Mouse (Mus musculus): Measurements from ENCODE around the gene Mknk2. TPM values are rescaled to one million over a fixed set of nuclear protein-coding genes. Genes with fewer than 3 reads are reported as not detected.

The Mknk2 gene
- polyA plus RNA-seq, 1 experiment from 2014 or later: 46.1 TPM

DNA sequence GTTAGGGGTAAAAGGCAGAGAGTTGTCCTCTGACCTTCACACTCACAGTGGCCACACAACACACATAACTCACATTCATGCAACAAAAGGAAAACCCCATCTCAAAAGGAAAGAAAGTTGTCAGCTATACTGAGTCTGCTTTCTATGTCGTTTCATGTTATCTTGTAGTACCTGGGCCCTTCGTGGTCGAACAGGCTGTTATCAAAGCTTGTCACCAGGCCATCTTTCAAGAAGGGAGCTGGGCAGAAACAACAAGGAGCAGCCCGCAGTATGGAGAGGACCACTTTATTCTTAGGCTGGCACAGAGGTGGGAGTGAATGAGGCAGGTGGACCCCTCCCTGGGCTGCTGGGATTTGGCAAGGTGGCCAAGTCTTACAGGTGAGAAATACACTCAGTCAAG is 7.1 kb upstream of the Mknk2 start:
- no peaks in the 10 kb centered on the region for H3K27me3 ChIP-seq (ENCODE audit: insufficient read depth, low read length)
- peaks cover 32% of the 10 kb centered on the region for H3K36me3 ChIP-seq (replicated peaks; ENCODE audit: insufficient read depth, low read length)
- 56% methylated on average over 4 of the region's 4 CpGs for WGBS (ENCODE audit: insufficient replicate concordance)
- no peak overlapping the region for H3K4me3 ChIP-seq (ENCODE audit: low read depth, low read length)
- peak overlapping the region; percentile 61 for H3K4me2 ChIP-seq (ENCODE audit: low read depth, low read length)
- peaks cover 23% of the 10 kb centered on the region for H3K4me1 ChIP-seq (ENCODE audit: insufficient read depth)
- TF ChIP-seq CTCF (IDR thresholded peaks at IDR 0.05; ENCODE audit: low read depth) (no peak), EP300 (IDR thresholded peaks at IDR 0.05; ENCODE audit: low read depth) (peak; percentile 96)
- H3K27ac ChIP-seq (ENCODE audit: low read depth): peak overlapping the region; percentile 82
- ATAC-seq (peak; percentile 65), DNase-seq (no peak)
- H3K9ac ChIP-seq (replicated peaks): peak overlapping the region; percentile 50; the same call in 1 of the 2 replicates
- no peaks in the 10 kb centered on the region for H3K9me3 ChIP-seq (ENCODE audit: low read length)

DNA sequence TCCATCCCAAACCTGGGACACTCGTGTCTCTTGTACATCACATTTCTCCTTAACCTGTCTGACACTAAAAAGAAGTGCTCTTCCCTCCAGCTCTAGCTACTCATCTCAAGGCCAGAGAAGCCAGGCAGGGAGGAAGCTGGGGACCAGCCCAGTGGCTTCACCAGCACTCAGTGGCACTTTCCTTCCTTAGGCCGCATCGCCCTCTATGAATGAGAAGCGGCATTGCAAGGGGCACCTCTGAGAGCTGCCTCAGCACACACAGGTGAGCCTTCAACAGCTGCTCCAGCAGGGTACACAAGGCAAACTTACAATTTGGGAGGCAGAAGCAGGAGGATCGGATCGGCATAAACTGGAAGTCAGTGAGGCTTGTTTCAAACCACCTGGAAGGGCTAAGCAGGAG is 6.3 kb upstream of the Mknk2 start:
- Histone ChIP-seq H3K9ac (replicated peaks) (no peak overlapping the region), H3K36me3 (replicated peaks; ENCODE audit: insufficient read depth, low read length) (peaks cover 25% of the 10 kb centered on the region), H3K27ac (ENCODE audit: low read depth) (peak overlapping the region; percentile 82), H3K4me3 (ENCODE audit: low read depth, low read length) (no peak overlapping the region), H3K27me3 (ENCODE audit: insufficient read depth, low read length) (no peaks in the 10 kb centered on the region), H3K4me1 (ENCODE audit: insufficient read depth) (peaks cover 31% of the 10 kb centered on the region), H3K9me3 (ENCODE audit: low read length) (no peaks in the 10 kb centered on the region), H3K4me2 (ENCODE audit: low read depth, low read length) (no peak overlapping the region)
- TF ChIP-seq EP300 (IDR thresholded peaks at IDR 0.05; ENCODE audit: low read depth) (no peak), CTCF (IDR thresholded peaks at IDR 0.05; ENCODE audit: low read depth) (peak; percentile 99)
- DNase-seq (peak; percentile 82), ATAC-seq (peak; percentile 68)
- WGBS (ENCODE audit: insufficient replicate concordance): 51% methylated on average over 6 of the region's 6 CpGs

GRCm38 (mm10) chr10:80683647-80684046 is 5.7 kb upstream of the Mknk2 start:
- Histone ChIP-seq H3K4me1 (ENCODE audit: insufficient read depth) (peaks cover 36% of the 10 kb centered on the region), H3K4me2 (ENCODE audit: low read depth, low read length) (no peak overlapping the region), H3K9me3 (ENCODE audit: low read length) (no peaks in the 10 kb centered on the region), H3K27ac (ENCODE audit: low read depth) (no peak overlapping the region), H3K27me3 (ENCODE audit: insufficient read depth, low read length) (no peaks in the 10 kb centered on the region), H3K4me3 (ENCODE audit: low read depth, low read length) (no peak overlapping the region), H3K36me3 (replicated peaks; ENCODE audit: insufficient read depth, low read length) (peaks cover 23% of the 10 kb centered on the region), H3K9ac (replicated peaks) (no peak overlapping the region)
- ATAC-seq (no peak), DNase-seq (no peak)
- 95% methylated on average over 1 of the region's 1 CpGs for WGBS (ENCODE audit: insufficient replicate concordance)
- TF ChIP-seq EP300 (IDR thresholded peaks at IDR 0.05; ENCODE audit: low read depth) (no peak), CTCF (IDR thresholded peaks at IDR 0.05; ENCODE audit: low read depth) (no peak)

DNA sequence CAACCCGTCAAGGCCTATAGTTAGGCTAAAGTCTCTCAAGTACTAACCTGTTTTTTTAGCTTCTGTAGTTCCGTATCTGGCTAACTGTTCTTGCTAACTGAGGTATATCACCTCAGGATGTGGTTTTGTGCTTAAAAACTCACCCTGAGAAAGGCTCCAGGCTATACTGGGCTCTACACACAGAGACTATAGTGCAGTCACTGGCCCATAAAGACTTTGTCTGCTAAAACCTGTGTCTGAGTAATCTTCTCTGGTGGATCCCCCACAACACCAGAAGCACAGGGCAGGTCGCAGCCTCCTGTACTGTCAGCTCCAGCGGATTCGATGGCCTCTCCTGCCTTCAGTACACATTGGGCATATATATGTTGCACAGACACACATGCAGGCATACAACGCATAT is 4.1 kb upstream of the Mknk2 start:
- no peak overlapping the region for H3K4me3 ChIP-seq (ENCODE audit: low read depth, low read length)
- ATAC-seq (no peak), DNase-seq (no peak)
- H3K4me1 ChIP-seq (ENCODE audit: insufficient read depth): peaks cover 49% of the 10 kb centered on the region
- peak overlapping the region; percentile 42; the same call in 1 of the 2 replicates for H3K27ac ChIP-seq (ENCODE audit: low read depth)
- WGBS (ENCODE audit: insufficient replicate concordance): 75% methylated on average over 6 of the region's 6 CpGs
- H3K4me2 ChIP-seq (ENCODE audit: low read depth, low read length): no peak overlapping the region
- H3K27me3 ChIP-seq (ENCODE audit: insufficient read depth, low read length): no peaks in the 10 kb centered on the region
- H3K9ac ChIP-seq (replicated peaks): no peak overlapping the region
- H3K36me3 ChIP-seq (replicated peaks; ENCODE audit: insufficient read depth, low read length): peaks cover 19% of the 10 kb centered on the region
- no peak for TF ChIP-seq EP300 (IDR thresholded peaks at IDR 0.05; ENCODE audit: low read depth)
- TF ChIP-seq CTCF (IDR thresholded peaks at IDR 0.05; ENCODE audit: low read depth): no peak
- H3K9me3 ChIP-seq (ENCODE audit: low read length): no peaks in the 10 kb centered on the region

DNA sequence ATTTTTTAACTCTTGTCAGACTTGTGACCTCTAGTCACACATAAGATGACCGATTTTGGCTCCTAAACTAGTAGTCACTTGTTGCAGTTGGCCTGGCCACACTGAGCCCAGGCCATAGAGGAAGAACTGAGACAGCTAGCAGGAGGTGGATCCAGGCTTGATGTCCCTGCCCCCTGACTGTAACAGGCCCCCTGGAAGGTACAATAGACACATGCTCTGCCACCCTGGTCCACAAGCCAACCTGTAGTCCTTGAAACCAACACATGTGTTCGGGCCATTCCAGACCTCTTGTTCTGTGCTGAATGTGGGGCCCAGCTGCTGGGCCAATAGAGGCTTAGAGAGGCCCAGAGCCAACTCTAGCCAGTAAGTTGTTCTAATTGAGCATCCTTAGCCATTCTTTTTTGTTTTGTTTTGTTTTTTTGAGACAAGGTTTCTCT is 2.4 kb upstream of the Mknk2 start:
- H3K4me2 ChIP-seq (ENCODE audit: low read depth, low read length): no peak overlapping the region
- H3K36me3 ChIP-seq (replicated peaks; ENCODE audit: insufficient read depth, low read length): 0 out of 2 replicates have a peak, but pooled peaks cover 3% of the 10 kb centered on the region
- no peak for DNase-seq
- no peak overlapping the region for H3K4me3 ChIP-seq (ENCODE audit: low read depth, low read length)
- no peaks in the 10 kb centered on the region for H3K27me3 ChIP-seq (ENCODE audit: insufficient read depth, low read length)
- no peak for TF ChIP-seq EP300 (IDR thresholded peaks at IDR 0.05; ENCODE audit: low read depth)
- ATAC-seq: no peak
- 64% methylated on average over 2 of the region's 2 CpGs for WGBS (ENCODE audit: insufficient replicate concordance)
- peak overlapping the region; percentile 100 for H3K27ac ChIP-seq (ENCODE audit: low read depth)
- H3K9me3 ChIP-seq (ENCODE audit: low read length): no peaks in the 10 kb centered on the region
- H3K9ac ChIP-seq (replicated peaks): no peak overlapping the region; the same call in 1 of the 2 replicates
- H3K4me1 ChIP-seq (ENCODE audit: insufficient read depth): peaks cover 46% of the 10 kb centered on the region

GRCm38 (mm10) chr10:80679556-80680259 is 1.8 kb upstream of the Mknk2 start:
- H3K4me1 ChIP-seq (ENCODE audit: insufficient read depth): peaks cover 47% of the 10 kb centered on the region
- H3K9me3 ChIP-seq (ENCODE audit: low read length): no peaks in the 10 kb centered on the region
- peak overlapping the region; percentile 100 for H3K27ac ChIP-seq (ENCODE audit: low read depth)
- 49% methylated on average over 9 of the region's 9 CpGs for WGBS (ENCODE audit: insufficient replicate concordance)
- H3K4me2 ChIP-seq (ENCODE audit: low read depth, low read length): peak overlapping the region; percentile 78; the same call in 1 of the 2 replicates
- H3K36me3 ChIP-seq (replicated peaks; ENCODE audit: insufficient read depth, low read length): no peaks in the 10 kb centered on the region
- ATAC-seq (no peak), DNase-seq (no peak)
- no peaks in the 10 kb centered on the region for H3K27me3 ChIP-seq (ENCODE audit: insufficient read depth, low read length)
- H3K4me3 ChIP-seq (ENCODE audit: low read depth, low read length): no peak overlapping the region
- peak overlapping the region; percentile 82; the same call in 1 of the 2 replicates for H3K9ac ChIP-seq (replicated peaks)
- TF ChIP-seq CTCF (IDR thresholded peaks at IDR 0.05; ENCODE audit: low read depth) (no peak), EP300 (IDR thresholded peaks at IDR 0.05; ENCODE audit: low read depth) (no peak)

Measured in liver, postnatal 0 days (tissue).